Mouse (Mus musculus): ENCODE results near the gene Pfkfb3. TPM values are rescaled to one million over a fixed set of nuclear protein-coding genes. Genes with fewer than 3 reads are reported as not detected.

The Pfkfb3 gene
- total and polyA plus RNA-seq, 2 experiments: 5.1 to 10.2 TPM

- H3K36me3 ChIP-seq (ENCODE audit: control insufficient read depth, insufficient read depth, low read length): peaks cover 72% of the 10 kb centered on the region
- DNase-seq (ENCODE audit: extremely low read depth, low read depth, low spot score): peak; percentile 51
- no peak overlapping the region for H3K4me3 ChIP-seq (ENCODE audit: insufficient read depth, low read depth, low read length)
- no peak overlapping the region for H3K9ac ChIP-seq (ENCODE audit: low read depth, low read length)
- H3K79me2 ChIP-seq (ENCODE audit: control insufficient read depth, insufficient read depth, low read length): no peaks in the 10 kb centered on the region
- H3K4me1 ChIP-seq (ENCODE audit: control insufficient read depth, insufficient read depth, low read length): peaks cover 2% of the 10 kb centered on the region; the same call in 1 of the 2 replicates
- H3K27ac ChIP-seq (replicated peaks; ENCODE audit: insufficient read depth, low read depth, low read length): 0 out of 2 replicates have a peak overlapping the region, but pooled peaks have one; percentile 19
- H3K27me3 ChIP-seq (ENCODE audit: control insufficient read depth, insufficient read depth, low read length): no peaks in the 10 kb centered on the region
- TF ChIP-seq CTCF (IDR thresholded peaks at IDR 0.05; ENCODE audit: low read depth, low read length) (no peak), POLR2A (IDR thresholded peaks at IDR 0.05; ENCODE audit: extremely low read depth, insufficient read depth, low read length) (no peak)
- 67% methylated on average over 4 of the region's 4 CpGs for WGBS
Measured at GRCm38 (mm10) chr2:11587996-11588395, 34.1 kb upstream of the Pfkfb3 start.

DNA sequence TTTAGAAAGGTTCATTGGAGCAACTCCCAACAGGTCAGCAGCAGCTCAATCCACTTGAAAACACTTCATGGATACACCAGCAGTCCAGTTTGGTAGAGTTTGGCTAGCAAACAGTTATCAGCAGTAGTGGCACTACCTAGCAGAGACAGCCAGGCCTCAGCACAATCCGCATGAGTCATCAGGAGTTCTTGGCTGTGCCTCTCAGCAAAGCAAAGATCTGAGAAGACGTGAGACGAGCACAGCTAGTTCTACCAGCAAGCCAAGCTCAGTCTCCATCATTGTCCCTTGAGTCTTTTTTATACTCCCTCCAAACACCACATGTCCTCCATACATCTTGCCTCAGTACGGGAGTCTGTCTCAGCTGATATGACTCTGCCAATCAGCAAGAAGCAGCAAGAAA is 25.5 kb upstream of the Pfkfb3 start:
- Histone ChIP-seq H3K27me3 (ENCODE audit: control insufficient read depth, insufficient read depth, low read length) (no peaks in the 10 kb centered on the region), H3K4me1 (ENCODE audit: control insufficient read depth, insufficient read depth, low read length) (no peaks in the 10 kb centered on the region), H3K27ac (replicated peaks; ENCODE audit: insufficient read depth, low read depth, low read length) (no peak overlapping the region), H3K36me3 (ENCODE audit: control insufficient read depth, insufficient read depth, low read length) (peaks cover 4% of the 10 kb centered on the region; the same call in 1 of the 2 replicates), H3K4me3 (ENCODE audit: insufficient read depth, low read depth, low read length) (no peak overlapping the region), H3K9ac (ENCODE audit: low read depth, low read length) (no peak overlapping the region), H3K79me2 (ENCODE audit: control insufficient read depth, insufficient read depth, low read length) (no peaks in the 10 kb centered on the region)
- TF ChIP-seq CTCF (IDR thresholded peaks at IDR 0.05; ENCODE audit: low read depth, low read length): no peak
- no peak for TF ChIP-seq POLR2A (IDR thresholded peaks at IDR 0.05; ENCODE audit: extremely low read depth, insufficient read depth, low read length)
- WGBS: 93% methylated on average over 4 of the region's 4 CpGs
- no peak for DNase-seq (ENCODE audit: extremely low read depth, low read depth, low spot score)

- Histone ChIP-seq H3K27ac (replicated peaks; ENCODE audit: insufficient read depth, low read depth, low read length) (no peak overlapping the region), H3K36me3 (ENCODE audit: control insufficient read depth, insufficient read depth, low read length) (no peaks in the 10 kb centered on the region), H3K4me1 (ENCODE audit: control insufficient read depth, insufficient read depth, low read length) (no peaks in the 10 kb centered on the region), H3K4me3 (ENCODE audit: insufficient read depth, low read depth, low read length) (no peak overlapping the region), H3K27me3 (ENCODE audit: control insufficient read depth, insufficient read depth, low read length) (no peaks in the 10 kb centered on the region), H3K9ac (ENCODE audit: low read depth, low read length) (no peak overlapping the region), H3K79me2 (ENCODE audit: control insufficient read depth, insufficient read depth, low read length) (no peaks in the 10 kb centered on the region)
- 95% methylated on average over 6 of the region's 6 CpGs for WGBS
- no peak for DNase-seq (ENCODE audit: extremely low read depth, low read depth, low spot score)
- TF ChIP-seq POLR2A (IDR thresholded peaks at IDR 0.05; ENCODE audit: extremely low read depth, insufficient read depth, low read length): no peak
Measured at GRCm38 (mm10) chr2:11578187-11578586, 24.3 kb upstream of the Pfkfb3 start.

GRCm38 (mm10) chr2:11573684-11574083 is 19.8 kb upstream of the Pfkfb3 start:
- H3K36me3 ChIP-seq (ENCODE audit: control insufficient read depth, insufficient read depth, low read length): no peaks in the 10 kb centered on the region
- DNase-seq (ENCODE audit: extremely low read depth, low read depth, low spot score): no peak
- H3K79me2 ChIP-seq (ENCODE audit: control insufficient read depth, insufficient read depth, low read length): no peaks in the 10 kb centered on the region
- TF ChIP-seq POLR2A (IDR thresholded peaks at IDR 0.05; ENCODE audit: extremely low read depth, insufficient read depth, low read length): no peak
- no peak for TF ChIP-seq CTCF (IDR thresholded peaks at IDR 0.05; ENCODE audit: low read depth, low read length)
- H3K4me1 ChIP-seq (ENCODE audit: control insufficient read depth, insufficient read depth, low read length): no peaks in the 10 kb centered on the region
- H3K27ac ChIP-seq (replicated peaks; ENCODE audit: insufficient read depth, low read depth, low read length): no peak overlapping the region
- no peak overlapping the region for H3K9ac ChIP-seq (ENCODE audit: low read depth, low read length)
- WGBS: 100% methylated on average over 1 of the region's 1 CpGs
- no peak overlapping the region for H3K4me3 ChIP-seq (ENCODE audit: insufficient read depth, low read depth, low read length)
- H3K27me3 ChIP-seq (ENCODE audit: control insufficient read depth, insufficient read depth, low read length): no peaks in the 10 kb centered on the region

GRCm38 (mm10) chr2:11571004-11571535 is 17.2 kb upstream of the Pfkfb3 start:
- Histone ChIP-seq H3K27me3 (ENCODE audit: control insufficient read depth, insufficient read depth, low read length) (no peaks in the 10 kb centered on the region), H3K4me1 (ENCODE audit: control insufficient read depth, insufficient read depth, low read length) (no peaks in the 10 kb centered on the region), H3K36me3 (ENCODE audit: control insufficient read depth, insufficient read depth, low read length) (no peaks in the 10 kb centered on the region), H3K4me3 (ENCODE audit: insufficient read depth, low read depth, low read length) (no peak overlapping the region), H3K79me2 (ENCODE audit: control insufficient read depth, insufficient read depth, low read length) (no peaks in the 10 kb centered on the region), H3K9ac (ENCODE audit: low read depth, low read length) (no peak overlapping the region), H3K27ac (replicated peaks; ENCODE audit: insufficient read depth, low read depth, low read length) (no peak overlapping the region)
- TF ChIP-seq CTCF (IDR thresholded peaks at IDR 0.05; ENCODE audit: low read depth, low read length) (no peak), POLR2A (IDR thresholded peaks at IDR 0.05; ENCODE audit: extremely low read depth, insufficient read depth, low read length) (no peak)
- WGBS: 67% methylated on average over 6 of the region's 6 CpGs
- DNase-seq (ENCODE audit: extremely low read depth, low read depth, low spot score): no peak

- Histone ChIP-seq H3K27ac (replicated peaks; ENCODE audit: insufficient read depth, low read depth, low read length) (no peak overlapping the region), H3K27me3 (ENCODE audit: control insufficient read depth, insufficient read depth, low read length) (no peaks in the 10 kb centered on the region), H3K4me3 (ENCODE audit: insufficient read depth, low read depth, low read length) (no peak overlapping the region), H3K36me3 (ENCODE audit: control insufficient read depth, insufficient read depth, low read length) (no peaks in the 10 kb centered on the region), H3K4me1 (ENCODE audit: control insufficient read depth, insufficient read depth, low read length) (no peaks in the 10 kb centered on the region), H3K79me2 (ENCODE audit: control insufficient read depth, insufficient read depth, low read length) (no peaks in the 10 kb centered on the region), H3K9ac (ENCODE audit: low read depth, low read length) (no peak overlapping the region)
- DNase-seq (ENCODE audit: extremely low read depth, low read depth, low spot score): no peak
- no peak for TF ChIP-seq POLR2A (IDR thresholded peaks at IDR 0.05; ENCODE audit: extremely low read depth, insufficient read depth, low read length)
- TF ChIP-seq CTCF (IDR thresholded peaks at IDR 0.05; ENCODE audit: low read depth, low read length): no peak
- 91% methylated on average over 7 of the region's 7 CpGs for WGBS
Measured at GRCm38 (mm10) chr2:11568471-11568870, 14.6 kb upstream of the Pfkfb3 start.
